Mouse (Mus musculus) liver, adult 10 weeks (tissue): ENCODE results near the gene Iqca. TPM values are rescaled to one million over a fixed set of nuclear protein-coding genes. Genes with fewer than 3 reads are reported as not detected.

ENCODE experiments used
- polyA plus RNA-seq: library from polyadenylated mRNA; stranded (reverse); fragments of 350-450 nt; fragmentation: Illumina TruSeq; extraction: RNeasy Lipid Tissue Mini Kit (QIAGEN cat#74804); gene quantifications from one replicate; pipeline ENCODE4 v1.2.3, GENCODE M21; 2014; ENCODE audit warnings: low read depth, low replicate concordance

The Iqca gene
- polyA plus RNA-seq: not detected

GRCm38 (mm10) chr1:90153099-90153744, at the start of gene Iqca:
Gene Iqca (minus strand): TSS chr1:90153401.

GRCm38 (mm10) chr1:90014446-90014845, 138.8 kb downstream of the Iqca start, which contains the start of gene Asb18:
Gene Asb18 (minus strand): TSS chr1:90014666.

Other genes starting within 250 kb of the Iqca start
- not detected for gene Gbx2, start 222.2 kb downstream of the Iqca start, polyA plus RNA-seq
- gene Asb18, start 138.7 kb downstream of the Iqca start, polyA plus RNA-seq: not detected
- gene Ackr3, start 50.6 kb upstream of the Iqca start, polyA plus RNA-seq: 0.40 TPM